Mouse (Mus musculus) neural tube, embryonic 11.5 days (tissue): ENCODE data around the gene Tmem119. TPM values are rescaled to one million over a fixed set of nuclear protein-coding genes. Genes with fewer than 3 reads are reported as not detected.
"Not testable (repeated sequence)": the region's sequence is repeated elsewhere in the genome, so short reads cannot be mapped to it uniquely, and the experiment has no call there.

ENCODE experiments used
- ATAC-seq: fragments of 200-750 bp; cut with Nextera tagmentation; 2 replicates; pipeline ENCODE4 v1.8.0; 2017; ENCODE audit warnings: moderate number of reproducible peaks, mild to moderate bottlenecking, moderate TSS enrichment, moderate library complexity; ENCODE audit not compliant: insufficient read depth, low FRiP score, low TSS enrichment
- DNase-seq: peaks from one replicate; pipeline ENCODE4 v3.0.0-alpha.2; 2015; ENCODE audit warnings: low spot score
- H3K27ac ChIP-seq: fragments of 300-500 bp; sonication (generic); 2 replicates; pipeline ENCODE4 v1.5.1; 2014; ENCODE audit warnings: low read depth, mild to moderate bottlenecking, low read length
- H3K27me3 ChIP-seq: fragments of 300-500 bp; sonication (generic); 2 replicates; pipeline ENCODE4 v1.6.1; 2014; ENCODE audit warnings: mild to moderate bottlenecking, low read length, mixed read lengths; ENCODE audit not compliant: control insufficient read depth, insufficient read depth
- H3K36me3 ChIP-seq: fragments of 300-500 bp; sonication (generic); 2 replicates; pipeline ENCODE4 v1.6.1; 2014; ENCODE audit warnings: mild to moderate bottlenecking, low read length, moderate library complexity, mixed read lengths; ENCODE audit not compliant: control insufficient read depth, insufficient read depth
- H3K4me1 ChIP-seq: fragments of 300-500 bp; sonication (generic); 2 replicates; pipeline ENCODE4 v1.6.1; 2014; ENCODE audit warnings: low read length, mixed read lengths; ENCODE audit not compliant: control insufficient read depth, insufficient read depth
- H3K4me2 ChIP-seq: fragments of 300-500 bp; sonication (generic); 2 replicates; pipeline ENCODE4 v1.6.1; 2014; ENCODE audit warnings: low read depth, mild to moderate bottlenecking, moderate library complexity
- H3K4me3 ChIP-seq: fragments of 300-500 bp; sonication (generic); 2 replicates; pipeline ENCODE4 v1.5.1; 2014; ENCODE audit warnings: low read depth, low read length
- H3K9ac ChIP-seq: fragments of 300-500 bp; sonication (generic); 2 replicates; pipeline ENCODE4 v1.6.1; 2014; ENCODE audit warnings: mild to moderate bottlenecking, low read length
- H3K9me3 ChIP-seq: fragments of 300-500 bp; sonication (generic); 2 replicates; pipeline ENCODE4 v1.6.1; 2016; ENCODE audit warnings: low read length; ENCODE audit not compliant: control insufficient read depth
- WGBS: fragments of 180-500 bp; shearing (Covaris S2); extraction: QIAGEN DNeasy Blood & Tissue Kit; methylation state at CpG from one replicate; pipeline ENCODE4 v1.1.7; 2014; 5-methylcytosine and 5-hydroxymethylcytosine counted together
- polyA plus RNA-seq: library from polyadenylated mRNA; unstranded; fragments of >200 nt; fragmentation: Nextera tagmentation; extraction: Ambion mirVana; gene quantifications from 2 replicates; pipeline ENCODE4 v1.2.1, GENCODE M21; 2014

Gene Tmem119
- polyA plus RNA-seq, 1 experiment from 2014 or later, result 29.3 TPM

GRCm38 (mm10) chr5:113814111-113815040 is 14.1 kb upstream of the Tmem119 start:
- ATAC-seq, result no peak
- 42% methylated on average over 27 of the region's 27 CpGs for WGBS
- H3K4me1 ChIP-seq, result 0 out of 2 replicates have a peak, but pooled peaks cover 3% of the 10 kb centered on the region
- no peaks in the 10 kb centered on the region for H3K9me3 ChIP-seq
- no peaks in the 10 kb centered on the region for H3K36me3 ChIP-seq
- H3K4me2 ChIP-seq, result no peak overlapping the region
- DNase-seq, result no peak
- no peak overlapping the region for H3K4me3 ChIP-seq
- no peak overlapping the region for H3K9ac ChIP-seq
- no peaks in the 10 kb centered on the region for H3K27me3 ChIP-seq
- H3K27ac ChIP-seq, result no peak overlapping the region

GRCm38 (mm10) chr5:113813608-113814007 is 13.3 kb upstream of the Tmem119 start:
- no peak overlapping the region for H3K4me2 ChIP-seq
- H3K36me3 ChIP-seq, result no peaks in the 10 kb centered on the region
- no peaks in the 10 kb centered on the region for H3K27me3 ChIP-seq
- H3K4me1 ChIP-seq, result 0 out of 2 replicates have a peak, but pooled peaks cover 3% of the 10 kb centered on the region
- H3K9ac ChIP-seq, result no peak overlapping the region
- ATAC-seq (no peak), DNase-seq (no peak)
- 25% methylated on average over 9 of the region's 9 CpGs for WGBS
- H3K27ac ChIP-seq, result no peak overlapping the region
- no peaks in the 10 kb centered on the region for H3K9me3 ChIP-seq
- no peak overlapping the region for H3K4me3 ChIP-seq

GRCm38 (mm10) chr5:113812638-113813037 is 12.3 kb upstream of the Tmem119 start:
- DNase-seq (no peak), ATAC-seq (no peak)
- Histone ChIP-seq H3K4me1 (0 out of 2 replicates have a peak, but pooled peaks cover 3% of the 10 kb centered on the region), H3K36me3 (no peaks in the 10 kb centered on the region), H3K4me2 (no peak overlapping the region), H3K27me3 (no peaks in the 10 kb centered on the region), H3K9ac (no peak overlapping the region), H3K4me3 (no peak overlapping the region), H3K9me3 (no peaks in the 10 kb centered on the region), H3K27ac (no peak overlapping the region)
- 95% methylated on average over 2 of the region's 2 CpGs for WGBS

- not testable (repeated sequence) for DNase-seq, H3K4me1 ChIP-seq, H3K9ac ChIP-seq, H3K27ac ChIP-seq, ATAC-seq, H3K36me3 ChIP-seq, H3K4me2 ChIP-seq, H3K9me3 ChIP-seq, H3K27me3 ChIP-seq, H3K4me3 ChIP-seq
- 24% methylated on average over 11 of the region's 12 CpGs for WGBS
Measured at GRCm38 (mm10) chr5:113811824-113812420, 11.6 kb upstream of the Tmem119 start.

- 87% methylated on average over 4 of the region's 4 CpGs for WGBS
- H3K4me3 ChIP-seq, result no peak overlapping the region
Measured at GRCm38 (mm10) chr5:113810111-113810510, 9.8 kb upstream of the Tmem119 start.

GRCm38 (mm10) chr5:113808177-113808576 is 7.9 kb upstream of the Tmem119 start:
- WGBS, result 59% methylated on average over 2 of the region's 2 CpGs

More at GRCm38 (mm10) chr5:113810111-113810510, 9.8 kb upstream of the Tmem119 start:
- Histone ChIP-seq H3K9ac (no peak overlapping the region), H3K4me1 (no peaks in the 10 kb centered on the region), H3K27ac (no peak overlapping the region), H3K4me2 (no peak overlapping the region), H3K36me3 (no peaks in the 10 kb centered on the region), H3K9me3 (no peaks in the 10 kb centered on the region), H3K27me3 (no peaks in the 10 kb centered on the region)
- ATAC-seq (no peak), DNase-seq (no peak)

GRCm38 (mm10) chr5:113807712-113808111 is 7.4 kb upstream of the Tmem119 start:
- Histone ChIP-seq H3K9me3 (no peaks in the 10 kb centered on the region), H3K9ac (no peak overlapping the region), H3K4me2 (no peak overlapping the region), H3K4me1 (no peaks in the 10 kb centered on the region), H3K36me3 (no peaks in the 10 kb centered on the region), H3K4me3 (no peak overlapping the region), H3K27ac (no peak overlapping the region), H3K27me3 (no peaks in the 10 kb centered on the region)
- no peak for DNase-seq
- no peak for ATAC-seq
- WGBS, result 60% methylated on average over 9 of the region's 9 CpGs

More at GRCm38 (mm10) chr5:113808177-113808576, 7.9 kb upstream of the Tmem119 start:
- DNase-seq (no peak), ATAC-seq (no peak)
- Histone ChIP-seq H3K36me3 (no peaks in the 10 kb centered on the region), H3K4me3 (no peak overlapping the region), H3K4me1 (no peaks in the 10 kb centered on the region), H3K27ac (no peak overlapping the region), H3K4me2 (no peak overlapping the region), H3K27me3 (no peaks in the 10 kb centered on the region), H3K9ac (no peak overlapping the region), H3K9me3 (no peaks in the 10 kb centered on the region)

- Histone ChIP-seq H3K4me1 (no peaks in the 10 kb centered on the region), H3K36me3 (no peaks in the 10 kb centered on the region), H3K27me3 (no peaks in the 10 kb centered on the region), H3K9ac (no peak overlapping the region), H3K9me3 (no peaks in the 10 kb centered on the region), H3K4me2 (no peak overlapping the region), H3K4me3 (no peak overlapping the region), H3K27ac (no peak overlapping the region)
- 39% methylated on average over 10 of the region's 10 CpGs for WGBS
- ATAC-seq (no peak), DNase-seq (no peak)
Measured at GRCm38 (mm10) chr5:113806414-113806813, 6.1 kb upstream of the Tmem119 start.
